Mouse (Mus musculus) frontal cortex, postnatal 25 days (tissue): ENCODE measurements at regions not wholly inside any gene's neighbourhood (a gene's known extent, or its start where the extent isn't known, plus 50 kb on each side); places are given as distances from the start of the nearest gene placed in this dataset.
"Not testable (repeated sequence)": the region's sequence is repeated elsewhere in the genome, so short reads cannot be mapped to it uniquely, and the experiment has no call there.

ENCODE experiments used
- DNase-seq, 2 experiments: peaks; one replicate each; pipeline ENCODE4 v3.0.0; 2022; ENCODE audit warnings: low spot score in 2 of 2

GRCm38 (mm10) chr17:63704991-63705390 is 157.9 kb upstream of the Fer start:
- DNase-seq: no peak

DNA sequence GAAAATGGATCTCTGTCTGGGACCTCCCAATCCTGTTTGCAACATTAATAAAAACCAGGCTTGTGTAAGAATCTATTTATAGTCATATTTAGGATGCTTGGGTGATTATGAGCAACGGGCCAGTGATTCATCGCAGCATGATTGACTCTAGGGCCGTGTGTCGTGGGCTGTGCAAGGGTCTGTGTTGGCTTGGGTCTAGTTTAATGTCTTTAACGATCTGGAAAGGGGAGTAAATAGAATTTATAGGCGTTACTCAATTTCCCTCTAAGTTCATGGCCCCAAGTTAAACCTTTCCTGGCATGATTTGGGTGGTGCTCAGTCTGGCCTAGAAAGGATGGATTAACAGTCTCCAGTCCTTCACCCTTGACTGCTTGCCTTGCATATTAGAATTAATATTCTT is 149.9 kb upstream of the Fer start:
- no peak for DNase-seq

DNA sequence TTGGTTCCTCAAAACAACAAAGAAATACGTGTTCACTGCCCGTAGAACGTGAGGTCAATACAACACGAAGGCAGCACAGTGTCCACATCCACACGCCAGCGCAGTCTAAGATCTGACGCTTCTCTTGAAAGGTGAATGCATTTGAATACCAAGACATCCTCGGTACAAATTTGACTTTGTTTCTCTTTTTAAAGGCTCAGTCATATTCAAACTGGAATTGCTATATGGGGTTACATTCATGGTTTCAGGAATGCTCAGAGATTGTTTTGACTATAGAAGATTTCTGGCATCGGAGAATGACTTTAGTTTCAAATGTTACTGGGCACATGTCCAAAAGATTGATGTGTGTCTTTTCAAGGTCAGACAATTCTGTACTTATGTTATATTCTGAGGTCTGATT is 147.2 kb upstream of the Fer start:
- DNase-seq: no peak

GRCm38 (mm10) chr17:63716161-63716560 is 146.7 kb upstream of the Fer start:
- no peak for DNase-seq

DNA sequence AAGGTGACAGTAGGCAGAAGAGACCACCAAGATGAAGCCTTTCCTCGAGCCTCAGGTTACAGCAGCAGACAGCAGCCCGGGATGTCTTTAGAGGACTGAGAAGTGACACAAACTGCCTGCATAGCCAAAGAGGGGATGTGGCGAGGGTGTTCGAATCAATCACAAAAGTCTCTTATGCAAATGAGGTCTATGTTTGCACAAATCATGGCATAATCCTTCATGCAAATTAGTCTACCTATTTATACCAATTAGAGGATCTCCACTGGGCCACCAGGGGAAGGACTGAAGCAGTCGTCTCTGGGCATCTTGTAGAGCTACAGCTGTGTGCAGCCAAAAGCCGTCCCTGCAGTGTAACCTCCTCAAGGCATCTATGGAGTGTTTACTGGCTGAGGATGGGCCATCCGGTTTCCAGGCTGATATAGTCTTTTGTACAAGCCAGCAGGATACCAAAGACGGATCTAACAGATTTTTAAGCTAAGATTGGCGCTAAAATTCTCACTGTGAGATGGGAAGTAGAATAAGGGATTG is 145.7 kb upstream of the Fer start:
- DNase-seq: no peak

GRCm38 (mm10) chr17:63718972-63719715 is 143.7 kb upstream of the Fer start:
- no peak for DNase-seq

- DNase-seq: no peak
Measured at GRCm38 (mm10) chr17:63719771-63720170, 143.1 kb upstream of the Fer start.

DNA sequence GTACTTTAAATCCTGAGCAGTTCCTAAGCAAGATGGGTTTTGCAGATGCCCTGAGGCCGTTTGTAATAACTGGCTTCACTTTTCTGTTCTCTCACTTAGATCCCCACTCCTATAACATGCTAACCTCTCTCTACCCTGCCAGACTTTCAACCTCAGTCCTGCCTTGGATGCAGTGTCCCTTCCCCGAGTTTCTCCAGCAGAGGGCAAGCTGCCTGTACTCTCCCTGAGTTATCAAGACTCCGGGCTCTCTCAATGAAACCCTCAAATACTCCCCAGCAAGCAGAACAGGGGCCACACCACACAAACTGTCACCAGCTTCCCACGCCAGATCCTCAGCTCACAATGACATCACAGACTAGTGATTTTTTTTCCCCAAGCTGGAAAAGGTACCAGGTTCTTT is 142.0 kb upstream of the Fer start:
- DNase-seq: no peak

GRCm38 (mm10) chr17:63722434-63723004 is 140.3 kb upstream of the Fer start:
- peak; percentile 6 to 7 for DNase-seq

DNA sequence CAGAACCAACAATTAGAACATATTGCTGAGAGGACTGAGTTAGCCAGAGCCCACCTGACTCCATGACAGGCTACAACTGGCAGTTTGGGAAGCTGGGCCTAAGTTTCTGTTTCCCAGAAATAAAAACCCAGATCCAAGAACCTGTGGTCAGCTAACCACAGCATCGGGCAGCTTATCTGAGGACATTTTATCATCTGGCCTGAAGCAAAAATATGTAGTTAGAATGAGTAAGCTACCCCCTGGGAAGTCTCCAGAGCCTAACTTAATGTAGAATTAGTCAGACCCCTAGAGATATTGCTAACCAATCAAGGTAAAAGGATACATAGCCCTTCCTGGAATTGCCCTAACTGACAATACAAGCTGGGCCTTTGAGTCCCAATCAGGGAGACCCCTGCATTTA is 124.7 kb upstream of the Fer start:
- DNase-seq: no peak

DNA sequence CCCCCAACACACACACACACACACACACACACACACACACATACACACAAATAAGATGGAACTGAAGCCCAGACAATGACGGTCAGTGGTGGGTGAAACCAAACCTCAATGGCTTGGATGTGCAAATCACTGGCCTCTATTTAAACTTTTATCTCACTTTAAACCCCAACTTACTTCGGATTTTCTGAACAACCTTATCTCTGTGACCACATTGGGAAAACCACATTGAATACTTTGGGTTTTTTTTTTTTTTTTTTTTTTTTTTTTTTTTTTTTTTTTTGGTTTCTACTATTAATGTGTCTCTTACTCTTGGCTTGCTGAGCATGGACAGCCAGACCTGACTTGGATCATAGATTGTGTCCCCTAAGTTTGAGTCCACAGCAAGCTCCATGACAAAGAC is 123.2 kb upstream of the Fer start:
- no peak for DNase-seq

DNA sequence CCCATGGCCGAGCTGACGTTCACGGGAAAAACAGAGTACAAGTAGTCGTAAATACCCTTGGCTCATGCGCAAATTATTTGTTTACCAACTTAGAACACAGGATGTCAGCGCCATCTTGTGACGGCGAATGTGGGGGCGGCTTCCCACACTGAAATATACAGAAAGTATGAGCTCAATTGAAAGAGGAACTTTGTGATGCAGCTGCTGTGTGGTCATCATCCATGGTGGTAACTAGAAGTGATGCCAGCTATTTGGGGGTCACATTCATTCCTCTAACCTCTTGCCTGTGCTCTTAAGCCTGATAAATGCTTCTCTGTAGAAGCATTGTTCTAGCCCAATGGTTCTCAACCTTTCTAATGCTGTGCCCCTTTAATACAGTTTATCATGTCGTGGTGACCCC is 113.6 kb upstream of the Fer start:
- not testable (repeated sequence) for DNase-seq

- DNase-seq: no peak
Measured at GRCm38 (mm10) chr17:63754399-63754798, 108.5 kb upstream of the Fer start.

- no peak for DNase-seq
Measured at GRCm38 (mm10) chr17:63757896-63758695, 104.8 kb upstream of the Fer start.

- DNase-seq: no peak
Measured at GRCm38 (mm10) chr17:63758817-63759404, 104.0 kb upstream of the Fer start.

GRCm38 (mm10) chr17:63761058-63761457 is 101.8 kb upstream of the Fer start:
- no peak for DNase-seq

DNA sequence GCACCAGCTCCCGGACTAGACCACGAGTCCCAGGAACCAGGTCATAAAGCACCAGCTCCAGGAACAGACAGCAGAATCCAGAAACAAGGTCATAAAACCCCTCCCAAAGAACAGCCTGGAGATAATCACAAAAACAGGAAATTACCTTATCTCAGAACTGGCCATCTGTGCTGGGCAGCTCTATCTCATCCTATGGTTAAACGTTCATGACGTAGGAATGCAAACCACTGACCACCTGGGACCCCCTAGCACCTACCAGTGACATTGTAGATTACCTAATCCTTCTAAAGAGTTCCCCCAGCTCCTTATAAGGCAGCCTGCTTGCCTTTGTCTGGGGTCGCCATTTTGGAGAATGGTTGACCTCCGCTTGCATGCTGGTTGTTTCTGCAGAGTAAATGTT is 91.8 kb upstream of the Fer start:
- DNase-seq: no peak

GRCm38 (mm10) chr17:63784381-63785116 is 78.3 kb upstream of the Fer start:
- DNase-seq: no peak

GRCm38 (mm10) chr17:63786444-63786843 is 76.4 kb upstream of the Fer start:
- no peak for DNase-seq

DNA sequence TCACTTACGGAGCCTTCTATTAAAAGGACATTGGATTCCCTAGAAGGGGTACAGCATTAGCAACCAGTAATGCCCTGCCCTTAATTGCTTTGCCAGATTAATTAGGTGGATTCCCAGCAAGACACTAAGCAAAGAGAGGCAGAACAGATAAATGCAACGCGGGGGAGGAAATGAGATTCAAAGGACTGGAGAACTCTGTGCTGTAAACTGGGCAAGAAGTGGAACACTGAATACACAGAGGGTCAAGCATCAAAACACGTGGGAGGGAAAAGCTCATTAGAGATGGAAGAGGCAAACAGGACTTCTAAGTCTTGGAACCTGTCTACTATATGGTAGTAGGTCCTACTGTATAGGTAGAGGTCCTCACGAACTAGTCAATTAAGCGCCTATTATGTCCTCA is 68.5 kb upstream of the Fer start:
- DNase-seq: no peak

GRCm38 (mm10) chr17:63798381-63798780 is 64.5 kb upstream of the Fer start:
- DNase-seq: no peak
